Mouse (Mus musculus) embryonic facial prominence, embryonic 14.5 days (tissue): ENCODE results near the gene Slc35e3. TPM values are rescaled to one million over a fixed set of nuclear protein-coding genes. Genes with fewer than 3 reads are reported as not detected.

Experiments
- ATAC-seq: fragments of 200-750 bp; cut with Nextera tagmentation; 2 replicates; pipeline ENCODE4 v1.8.0; 2017; ENCODE audit warnings: low read depth, moderate number of reproducible peaks, moderate TSS enrichment
- DNase-seq: peaks from one replicate; pipeline ENCODE4 v3.0.0-alpha.2; 2015; ENCODE audit warnings: low spot score
- H3K27ac ChIP-seq: fragments of 300-500 bp; sonication (generic); replicated peaks from 2 replicates; pipeline ENCODE4 v1.5.1; 2014; ENCODE audit warnings: low read depth, mild to moderate bottlenecking, low read length, moderate library complexity
- H3K27me3 ChIP-seq: fragments of 300-500 bp; sonication (generic); replicated peaks from 2 replicates; pipeline ENCODE4 v1.6.1; 2014; ENCODE audit warnings: low read length; ENCODE audit not compliant: control insufficient read depth, insufficient read depth
- H3K36me3 ChIP-seq: fragments of 300-500 bp; sonication (generic); 2 replicates; pipeline ENCODE4 v1.6.1; 2014; ENCODE audit warnings: low read length, mixed read lengths; ENCODE audit not compliant: control insufficient read depth, insufficient read depth
- H3K4me1 ChIP-seq: fragments of 300-500 bp; sonication (generic); 2 replicates; pipeline ENCODE4 v1.6.1; 2014; ENCODE audit warnings: antibody characterized with exemption, low read length; ENCODE audit not compliant: control insufficient read depth, insufficient read depth
- H3K4me2 ChIP-seq: fragments of 300-500 bp; sonication (generic); 2 replicates; pipeline ENCODE4 v1.6.1; 2014; ENCODE audit warnings: low read depth, mild to moderate bottlenecking, low read length, moderate library complexity, mixed read lengths
- H3K4me3 ChIP-seq: fragments of 300-500 bp; sonication (generic); 2 replicates; pipeline ENCODE4 v1.5.1; 2014; ENCODE audit warnings: low read depth, mild to moderate bottlenecking, low read length
- H3K9ac ChIP-seq: fragments of 300-500 bp; sonication (generic); 2 replicates; pipeline ENCODE4 v1.6.1; 2014; ENCODE audit warnings: low read depth, mild to moderate bottlenecking, low read length, moderate library complexity, mixed read lengths
- H3K9me3 ChIP-seq: fragments of 300-500 bp; sonication (generic); 2 replicates; pipeline ENCODE4 v1.6.1; 2016; ENCODE audit warnings: low read length; ENCODE audit not compliant: control insufficient read depth
- WGBS: fragments of 180-500 bp; shearing (Covaris S2); extraction: QIAGEN DNeasy Blood & Tissue Kit; methylation state at CpG from one replicate; pipeline ENCODE4 v1.1.7; 2014; 5-methylcytosine and 5-hydroxymethylcytosine counted together
- polyA plus RNA-seq: library from polyadenylated mRNA; unstranded; fragments of >200 nt; fragmentation: Nextera tagmentation; extraction: Ambion mirVana; gene quantifications from 2 replicates; pipeline ENCODE4 v1.2.1, GENCODE M21; 2014

Slc35e3 gene
- polyA plus RNA-seq, result 15.5 and 19.4 TPM in 2 replicates

- Histone ChIP-seq H3K4me1 (peaks cover 9% of the 10 kb centered on the region), H3K27ac (peak within 1 kb of the TSS; percentile 52; the same call in 1 of the 2 replicates), H3K4me3 (peak within 1 kb of the TSS; percentile 50), H3K9me3 (no peaks in the 10 kb centered on the region), H3K4me2 (peak within 1 kb of the TSS; percentile 78), H3K27me3 (no peaks in the 10 kb centered on the region), H3K36me3 (peaks cover 32% of the 10 kb centered on the region), H3K9ac (peak within 1 kb of the TSS; percentile 60)
- WGBS, result 42% methylated on average over 16 of the region's 46 CpGs
- ATAC-seq (peak; percentile 97), DNase-seq (peak; percentile 96)
Observed at GRCm38 (mm10) chr10:117746297-117746883, at the start of gene Slc35e3. Gene Slc35e3, minus strand, starts transcription at chr10:117746365.

GRCm38 (mm10) chr10:117795206-117795605 is 49.0 kb upstream of the Slc35e3 start:
- H3K27ac ChIP-seq, result no peak overlapping the region
- H3K4me1 ChIP-seq, result peaks cover 13% of the 10 kb centered on the region; the same call in 1 of the 2 replicates
- H3K27me3 ChIP-seq, result no peaks in the 10 kb centered on the region
- no peaks in the 10 kb centered on the region for H3K36me3 ChIP-seq
- H3K4me2 ChIP-seq, result no peak overlapping the region
- DNase-seq, result no peak
- 74% methylated on average over 4 of the region's 4 CpGs for WGBS
- H3K4me3 ChIP-seq, result no peak overlapping the region
- ATAC-seq, result no peak
- no peaks in the 10 kb centered on the region for H3K9me3 ChIP-seq
- no peak overlapping the region for H3K9ac ChIP-seq

- 77% methylated on average over 11 of the region's 11 CpGs for WGBS
- DNase-seq, result no peak
- Histone ChIP-seq H3K4me2 (peak overlapping the region; percentile 59), H3K9me3 (no peaks in the 10 kb centered on the region), H3K9ac (peak overlapping the region; percentile 47; the same call in 1 of the 2 replicates), H3K4me1 (peaks cover 13% of the 10 kb centered on the region; the same call in 1 of the 2 replicates), H3K36me3 (no peaks in the 10 kb centered on the region), H3K27ac (peak overlapping the region; percentile 86; the same call in 1 of the 2 replicates), H3K27me3 (no peaks in the 10 kb centered on the region), H3K4me3 (no peak overlapping the region)
- no peak for ATAC-seq
Observed at GRCm38 (mm10) chr10:117793436-117794030, 47.4 kb upstream of the Slc35e3 start.

- Histone ChIP-seq H3K4me2 (peak within 1 kb of the TSS; percentile 67), H3K27me3 (no peaks in the 10 kb centered on the region), H3K9me3 (no peaks in the 10 kb centered on the region), H3K9ac (peak within 1 kb of the TSS; percentile 89), H3K27ac (peak within 1 kb of the TSS; percentile 86), H3K4me3 (peak within 1 kb of the TSS; percentile 84), H3K36me3 (peaks cover 7% of the 10 kb centered on the region; the same call in 1 of the 2 replicates), H3K4me1 (peaks cover 13% of the 10 kb centered on the region; the same call in 1 of the 2 replicates)
- ATAC-seq, result peak; percentile 97
- under 1% methylated on average over 71 of the region's 75 CpGs for WGBS
- DNase-seq, result peak; percentile 99
Observed at GRCm38 (mm10) chr10:117792141-117793091, 46.3 kb upstream of the Slc35e3 start, which contains the start of gene Nup107. Gene Nup107, minus strand, starts transcription at chr10:117792705.

- WGBS, result 79% methylated on average over 2 of the region's 2 CpGs
- no peaks in the 10 kb centered on the region for H3K9me3 ChIP-seq
- ATAC-seq, result no peak
- peaks cover 20% of the 10 kb centered on the region for H3K36me3 ChIP-seq
- H3K4me3 ChIP-seq, result peak overlapping the region; percentile 84
- no peak overlapping the region for H3K27ac ChIP-seq
- H3K9ac ChIP-seq, result peak overlapping the region; percentile 89; the same call in 1 of the 2 replicates
- H3K4me2 ChIP-seq, result peak overlapping the region; percentile 67
- H3K27me3 ChIP-seq, result no peaks in the 10 kb centered on the region
- DNase-seq, result no peak
- peaks cover 13% of the 10 kb centered on the region; the same call in 1 of the 2 replicates for H3K4me1 ChIP-seq
Observed at GRCm38 (mm10) chr10:117791171-117791470, 45.0 kb upstream of the Slc35e3 start.

GRCm38 (mm10) chr10:117790421-117791170 is 44.4 kb upstream of the Slc35e3 start:
- peaks cover 25% of the 10 kb centered on the region for H3K36me3 ChIP-seq
- H3K9ac ChIP-seq, result peak overlapping the region; percentile 37; the same call in 1 of the 2 replicates
- H3K4me2 ChIP-seq, result no peak overlapping the region; the same call in 1 of the 2 replicates
- H3K9me3 ChIP-seq, result no peaks in the 10 kb centered on the region
- ATAC-seq, result no peak
- 92% methylated on average over 17 of the region's 17 CpGs for WGBS
- H3K27ac ChIP-seq, result no peak overlapping the region
- peak overlapping the region; percentile 84 for H3K4me3 ChIP-seq
- no peak for DNase-seq
- H3K4me1 ChIP-seq, result peaks cover 13% of the 10 kb centered on the region; the same call in 1 of the 2 replicates
- no peaks in the 10 kb centered on the region for H3K27me3 ChIP-seq

- ATAC-seq (no peak), DNase-seq (no peak)
- H3K27ac ChIP-seq, result no peak overlapping the region
- 92% methylated on average over 1 of the region's 1 CpGs for WGBS
- H3K27me3 ChIP-seq, result no peaks in the 10 kb centered on the region
- H3K4me1 ChIP-seq, result peaks cover 13% of the 10 kb centered on the region; the same call in 1 of the 2 replicates
- H3K4me3 ChIP-seq, result no peak overlapping the region
- H3K9ac ChIP-seq, result no peak overlapping the region
- peaks cover 30% of the 10 kb centered on the region for H3K36me3 ChIP-seq
- H3K9me3 ChIP-seq, result no peaks in the 10 kb centered on the region
- no peak overlapping the region for H3K4me2 ChIP-seq
Observed at GRCm38 (mm10) chr10:117790011-117790410, 43.8 kb upstream of the Slc35e3 start.

GRCm38 (mm10) chr10:117784646-117785045 is 38.5 kb upstream of the Slc35e3 start:
- H3K4me3 ChIP-seq, result no peak overlapping the region
- H3K9me3 ChIP-seq, result no peaks in the 10 kb centered on the region
- DNase-seq (no peak), ATAC-seq (no peak)
- WGBS, result 93% methylated on average over 7 of the region's 7 CpGs
- H3K4me1 ChIP-seq, result no peaks in the 10 kb centered on the region
- no peak overlapping the region for H3K27ac ChIP-seq
- H3K27me3 ChIP-seq, result no peaks in the 10 kb centered on the region
- H3K36me3 ChIP-seq, result peaks cover 73% of the 10 kb centered on the region
- H3K9ac ChIP-seq, result no peak overlapping the region
- no peak overlapping the region for H3K4me2 ChIP-seq
